Mouse (Mus musculus) liver, embryonic 11.5 days (tissue): Measurements from ENCODE around the gene Lats2. TPM values are rescaled to one million over a fixed set of nuclear protein-coding genes. Genes with fewer than 3 reads are reported as not detected.

ENCODE experiments used
- ATAC-seq: fragments of 200-750 bp; cut with Nextera tagmentation; replicated peaks from 2 replicates; pipeline ENCODE4 v1.8.0; 2017; ENCODE audit warnings: moderate number of reproducible peaks, mild to moderate bottlenecking, moderate TSS enrichment, moderate library complexity; ENCODE audit not compliant: low FRiP score
- DNase-seq: peaks from one replicate; pipeline ENCODE4 v3.0.0-alpha.2; 2017; ENCODE audit warnings: low spot score
- H3K27ac ChIP-seq: fragments of 300-500 bp; sonication (generic); 2 replicates; pipeline ENCODE4 v1.5.1; 2014; ENCODE audit warnings: mild to moderate bottlenecking, low read depth, low read length, control low read depth
- H3K27me3 ChIP-seq: fragments of 300-500 bp; sonication (generic); replicated peaks from 2 replicates; pipeline ENCODE4 v1.6.1; 2014; ENCODE audit warnings: low read length, mixed read lengths; ENCODE audit not compliant: control insufficient read depth, insufficient read depth
- H3K36me3 ChIP-seq: fragments of 300-500 bp; sonication (generic); 2 replicates; pipeline ENCODE4 v1.6.1; 2014; ENCODE audit warnings: mild to moderate bottlenecking, low read length, moderate library complexity, mixed read lengths; ENCODE audit not compliant: control insufficient read depth, insufficient read depth
- H3K4me1 ChIP-seq: fragments of 300-500 bp; sonication (generic); replicated peaks from 2 replicates; pipeline ENCODE4 v1.6.1; 2014; ENCODE audit warnings: low read length, mixed read lengths; ENCODE audit not compliant: control insufficient read depth, insufficient read depth
- H3K4me2 ChIP-seq: fragments of 300-500 bp; sonication (generic); 2 replicates; pipeline ENCODE4 v1.6.1; 2014; ENCODE audit warnings: mild to moderate bottlenecking, control low read depth, moderate library complexity
- H3K4me3 ChIP-seq: fragments of 300-500 bp; sonication (generic); 2 replicates; pipeline ENCODE4 v1.5.1; 2014; ENCODE audit warnings: low read depth, low read length, control low read depth
- H3K9ac ChIP-seq: fragments of 300-500 bp; sonication (generic); 2 replicates; pipeline ENCODE4 v1.6.1; 2014; ENCODE audit warnings: low read depth, low read length, control low read depth
- H3K9me3 ChIP-seq: fragments of 300-500 bp; sonication (generic); 2 replicates; pipeline ENCODE4 v1.6.1; 2016; ENCODE audit warnings: low read length, inconsistent platforms, mixed read lengths; ENCODE audit not compliant: control insufficient read depth
- WGBS: fragments of 180-500 bp; shearing (Covaris S2); extraction: QIAGEN DNeasy Blood & Tissue Kit; methylation state at CpG from one replicate; pipeline ENCODE4 v1.1.7; 2014; 5-methylcytosine and 5-hydroxymethylcytosine counted together
- polyA plus RNA-seq: library from polyadenylated mRNA; unstranded; fragments of >200 nt; fragmentation: Nextera tagmentation; extraction: Ambion mirVana; gene quantifications from 2 replicates; pipeline ENCODE4 v1.2.1, GENCODE M21; 2014

Gene Lats2
- polyA plus RNA-seq, 1 experiment from 2014 or later, result 9.7 TPM

- Histone ChIP-seq H3K4me3 (no peak overlapping the region), H3K4me1 (no peaks in the 10 kb centered on the region), H3K4me2 (no peak overlapping the region), H3K9me3 (no peaks in the 10 kb centered on the region), H3K36me3 (no peaks in the 10 kb centered on the region), H3K27ac (no peak overlapping the region), H3K9ac (no peak overlapping the region), H3K27me3 (no peaks in the 10 kb centered on the region)
- no peak for DNase-seq
- ATAC-seq, result no peak
- WGBS, result 75% methylated on average over 4 of the region's 4 CpGs
Observed at GRCm38 (mm10) chr14:57682751-57683150, 75.4 kb downstream of the Lats2 start.

GRCm38 (mm10) chr14:57679958-57680535, 78.1 kb downstream of the Lats2 start:
- WGBS, result 40% methylated on average over 5 of the region's 5 CpGs
- Histone ChIP-seq H3K27me3 (no peaks in the 10 kb centered on the region), H3K4me2 (no peak overlapping the region), H3K36me3 (no peaks in the 10 kb centered on the region), H3K4me1 (no peaks in the 10 kb centered on the region), H3K27ac (no peak overlapping the region), H3K9me3 (no peaks in the 10 kb centered on the region), H3K9ac (no peak overlapping the region), H3K4me3 (no peak overlapping the region)
- ATAC-seq (no peak), DNase-seq (peak; percentile 79)

GRCm38 (mm10) chr14:57679523-57679922, 78.7 kb downstream of the Lats2 start:
- no peak for DNase-seq
- Histone ChIP-seq H3K27ac (no peak overlapping the region), H3K36me3 (no peaks in the 10 kb centered on the region), H3K9ac (no peak overlapping the region), H3K4me3 (no peak overlapping the region), H3K27me3 (no peaks in the 10 kb centered on the region), H3K4me1 (no peaks in the 10 kb centered on the region), H3K4me2 (no peak overlapping the region), H3K9me3 (no peaks in the 10 kb centered on the region)
- ATAC-seq, result no peak
- 24% methylated on average over 1 of the region's 1 CpGs for WGBS

- Histone ChIP-seq H3K27ac (no peak overlapping the region), H3K36me3 (no peaks in the 10 kb centered on the region), H3K9me3 (no peaks in the 10 kb centered on the region), H3K27me3 (no peaks in the 10 kb centered on the region), H3K4me1 (no peaks in the 10 kb centered on the region), H3K4me2 (no peak overlapping the region), H3K9ac (no peak overlapping the region), H3K4me3 (no peak overlapping the region)
- 68% methylated on average over 2 of the region's 2 CpGs for WGBS
- no peak for DNase-seq
- ATAC-seq, result no peak
Observed at GRCm38 (mm10) chr14:57675481-57675880, 82.7 kb downstream of the Lats2 start.

GRCm38 (mm10) chr14:57665628-57665950, 92.6 kb downstream of the Lats2 start:
- DNase-seq, result no peak
- no peak for ATAC-seq
- Histone ChIP-seq H3K9me3 (no peaks in the 10 kb centered on the region), H3K27ac (peak overlapping the region; percentile 90), H3K4me2 (peak overlapping the region; percentile 86), H3K27me3 (no peaks in the 10 kb centered on the region), H3K9ac (peak overlapping the region; percentile 95), H3K4me3 (peak overlapping the region; percentile 93), H3K4me1 (peaks cover 9% of the 10 kb centered on the region; the same call in 1 of the 2 replicates), H3K36me3 (no peaks in the 10 kb centered on the region; the same call in 1 of the 2 replicates)
- 6% methylated on average over 10 of the region's 10 CpGs for WGBS

- peak within 1 kb of the TSS; percentile 95 for H3K9ac ChIP-seq
- ATAC-seq (peak; percentile 91), DNase-seq (peak; percentile 85)
- H3K4me1 ChIP-seq, result peaks cover 9% of the 10 kb centered on the region; the same call in 1 of the 2 replicates
- no peaks in the 10 kb centered on the region for H3K27me3 ChIP-seq
- peak within 1 kb of the TSS; percentile 93 for H3K4me3 ChIP-seq
- H3K9me3 ChIP-seq, result no peaks in the 10 kb centered on the region
- H3K36me3 ChIP-seq, result no peaks in the 10 kb centered on the region; the same call in 1 of the 2 replicates
- H3K4me2 ChIP-seq, result peak within 1 kb of the TSS; percentile 86
- peak within 1 kb of the TSS; percentile 90 for H3K27ac ChIP-seq
- WGBS, result under 1% methylated on average over 77 of the region's 80 CpGs
Observed at GRCm38 (mm10) chr14:57664822-57665627, 93.2 kb downstream of the Lats2 start, which contains the start of gene Xpo4. Xpo4 (minus strand) TSS chr14:57665430.

- Histone ChIP-seq H3K27ac (peak overlapping the region; percentile 90), H3K4me1 (peaks cover 9% of the 10 kb centered on the region; the same call in 1 of the 2 replicates), H3K9me3 (no peaks in the 10 kb centered on the region), H3K9ac (peak overlapping the region; percentile 95), H3K4me3 (peak overlapping the region; percentile 93), H3K4me2 (peak overlapping the region; percentile 86), H3K36me3 (no peaks in the 10 kb centered on the region; the same call in 1 of the 2 replicates), H3K27me3 (no peaks in the 10 kb centered on the region)
- ATAC-seq, result peak; percentile 48
- DNase-seq, result no peak
- under 1% methylated on average over 19 of the region's 19 CpGs for WGBS
Observed at GRCm38 (mm10) chr14:57664311-57664821, 93.8 kb downstream of the Lats2 start.

- H3K9ac ChIP-seq, result peak overlapping the region; percentile 95
- H3K27ac ChIP-seq, result no peak overlapping the region
- H3K4me3 ChIP-seq, result peak overlapping the region; percentile 93
- H3K4me2 ChIP-seq, result peak overlapping the region; percentile 86
- no peaks in the 10 kb centered on the region for H3K9me3 ChIP-seq
- DNase-seq, result no peak
- H3K4me1 ChIP-seq, result peaks cover 9% of the 10 kb centered on the region; the same call in 1 of the 2 replicates
- H3K27me3 ChIP-seq, result no peaks in the 10 kb centered on the region
- ATAC-seq, result no peak
- no peaks in the 10 kb centered on the region; the same call in 1 of the 2 replicates for H3K36me3 ChIP-seq
- 16% methylated on average over 1 of the region's 1 CpGs for WGBS
Observed at GRCm38 (mm10) chr14:57663630-57664029, 94.6 kb downstream of the Lats2 start.
